Mouse (Mus musculus): ENCODE data around the gene Klhdc9.

GRCm38 (mm10) chr1:171361106-171362103 is 807 bp upstream of the Klhdc9 start:
- TF ChIP-seq CTCF (IDR thresholded peaks at IDR 0.05; ENCODE audit: control insufficient read depth, insufficient read depth, low read length), result peak; percentile 87
- no peak for TF ChIP-seq POLR2A (IDR thresholded peaks at IDR 0.05; ENCODE audit: borderline replicate concordance, control insufficient read depth, low read depth, low read length)

Data from bone marrow, adult 2 months (tissue).